Mouse (Mus musculus): ENCODE data around the gene Sarnp.

GRCm38 (mm10) chr10:128773685-128774084 lies 43.4 kb upstream of the Sarnp start:
- TF ChIP-seq CTCF (IDR thresholded peaks at IDR 0.05; ENCODE audit: low read depth, low read length) (no peak), POLR2A (IDR thresholded peaks at IDR 0.05; ENCODE audit: borderline replicate concordance, low read depth, low read length) (no peak)

Measured in bone marrow macrophage, adult 2 months (primary cell).